Mouse (Mus musculus) MEL (cell line): ENCODE results near the gene Sbk2.

ENCODE experiments used
- CHD2 ChIP-seq: IDR thresholded peaks from 2 replicates; pipeline ENCODE4 v1.6.1; 2011; ENCODE audit warnings: low read length, improper control_type of control experiment
- CTCF ChIP-seq, 3 experiments: IDR thresholded peaks in 2 of 3; conservative IDR thresholded peaks in 1 of 3; 2 replicates each; pipeline ENCODE4 v1.5.1; 2011 to 2012; ENCODE audit warnings: low read length in 3 of 3, low read depth in 2 of 3, mild to moderate bottlenecking in 2 of 3, improper control_type of control experiment in 1 of 3, inconsistent platforms in 1 of 3, mixed read lengths in 1 of 3, moderate library complexity in 1 of 3; ENCODE audit not compliant: control insufficient read depth in 1 of 3, insufficient read depth in 1 of 3, poor library complexity in 1 of 3, severe bottlenecking in 1 of 3
- E2F4 ChIP-seq: IDR thresholded peaks from 2 replicates; pipeline ENCODE4 v1.6.1; 2011; ENCODE audit warnings: low read depth, low read length, improper control_type of control experiment, borderline replicate concordance
- GATA1 ChIP-seq: IDR thresholded peaks from 2 replicates; pipeline ENCODE4 v1.6.1; 2011; ENCODE audit warnings: low read depth, low read length, improper control_type of control experiment
- KAT2A ChIP-seq: conservative IDR thresholded peaks from 2 replicates; pipeline ENCODE4 v1.6.1; 2012; ENCODE audit warnings: low read depth, low read length, improper control_type of control experiment, inconsistent platforms
- MAZ ChIP-seq: IDR thresholded peaks from 2 replicates; pipeline ENCODE4 v1.6.1; 2012; ENCODE audit warnings: low read depth, mild to moderate bottlenecking, inconsistent platforms, low read length, improper control_type of control experiment
- MYB ChIP-seq: IDR thresholded peaks from 2 replicates; pipeline ENCODE4 v1.6.1; 2011; ENCODE audit warnings: mild to moderate bottlenecking, low read depth, low read length, improper control_type of control experiment
- NELFE ChIP-seq: IDR thresholded peaks from 2 replicates; pipeline ENCODE4 v1.6.1; 2011; ENCODE audit warnings: low read depth, low read length, improper control_type of control experiment
- SMC3 ChIP-seq: IDR thresholded peaks from 2 replicates; pipeline ENCODE4 v1.6.1; 2011; ENCODE audit warnings: low read depth, low read length, improper control_type of control experiment
- USF2 ChIP-seq, 2 experiments: IDR thresholded peaks; 2 replicates each; pipeline ENCODE4 v1.6.1; 2011 to 2012; ENCODE audit warnings: improper control_type of control experiment in 2 of 2, low read length in 2 of 2, borderline replicate concordance in 1 of 2, inconsistent platforms in 1 of 2, low read depth in 1 of 2, mild to moderate bottlenecking in 1 of 2; ENCODE audit not compliant: insufficient read depth in 1 of 2

DNA sequence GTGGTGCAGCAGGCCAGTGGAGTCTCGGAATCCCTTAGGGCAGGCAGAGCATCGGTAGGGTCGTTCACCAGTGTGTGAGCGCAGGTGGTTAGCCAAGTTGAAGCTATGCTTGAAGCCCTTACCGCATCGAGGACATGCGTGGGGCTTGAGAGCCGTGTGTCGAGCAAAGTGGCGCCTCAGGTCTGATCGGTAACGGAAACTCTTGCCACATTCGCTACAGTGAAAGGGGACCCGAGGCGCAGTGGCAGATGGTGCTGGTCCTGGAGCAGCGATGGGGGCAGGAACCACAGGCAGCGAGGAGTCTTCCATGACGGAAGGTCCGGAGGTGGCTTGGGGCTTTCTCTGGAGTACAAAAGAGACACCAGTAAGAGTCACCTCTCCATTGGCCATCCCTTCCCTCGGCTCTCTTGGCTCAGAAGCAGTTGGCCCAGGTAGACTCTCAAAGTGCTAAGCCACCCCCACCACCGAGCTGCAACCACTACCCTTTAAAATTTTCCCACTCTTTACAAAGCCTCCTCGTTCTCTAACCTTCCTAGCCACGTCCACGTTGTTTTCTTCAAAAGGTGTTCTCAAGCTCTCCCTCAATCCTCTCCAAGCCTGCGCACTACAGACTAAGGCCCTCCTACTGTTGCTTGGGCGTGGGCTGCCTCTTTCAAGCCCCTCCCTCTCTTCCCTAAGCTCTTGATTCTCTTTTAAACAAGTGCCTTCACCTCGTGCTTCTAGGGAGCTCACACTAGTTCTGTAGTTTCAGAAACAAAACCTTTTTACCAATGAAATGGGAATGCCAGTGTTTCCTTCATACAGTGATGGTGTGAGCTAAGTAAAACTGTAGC is 48.7 kb upstream of the Sbk2 start:
- TF ChIP-seq CTCF (IDR thresholded peaks at IDR 0.05 in 2 of 3, conservative IDR thresholded peaks at IDR 0.05 in 1 of 3; ENCODE audit: control insufficient read depth in 1 of 3, insufficient read depth in 1 of 3, low read depth in 2 of 3, low read length in 3 of 3, poor library complexity in 1 of 3, severe bottlenecking in 1 of 3) (no peak), NELFE (no peak), KAT2A (no peak), USF2 (IDR thresholded peaks at IDR 0.05; ENCODE audit: borderline replicate concordance in 1 of 2, insufficient read depth in 1 of 2, low read depth in 1 of 2, low read length in 2 of 2) (no peak), E2F4 (no peak), MYB (no peak), MAZ (no peak), SMC3 (no peak), GATA1 (no peak), CHD2 (no peak)
